ENCODE assay signal across 17 mouse cellular contexts in genomic region chr4:35702661-35703060, GRCm38 (mm10).
"Had no signal": no experiment of that assay in that cellular context is flagged by ENCODE, and none has a peak within 500 bp of the region (broad histone marks: within the 10 kb centered on the region; RNA-seq: fewer than 3 reads in every experiment).

No protein-coding gene starts in this region.

- H3K4me1 ChIP-seq: kidney, embryonic 15.5 days; liver, embryonic 13.5 days; midbrain, embryonic 15.5 days; stomach, embryonic 15.5 days had no signal

- DNase-seq: kidney, adult 8-10 months; kidney, postnatal 10 days; kidney, postnatal 36 days; liver, embryonic 13.5 days; lung, adult 2 months; lung, postnatal 14 days; lung, postnatal 4 days; retina, postnatal 1 day; right cerebral cortex, postnatal 25 days; spleen, adult 18-20 months; thymus, postnatal 25 days had no signal

- H3K27ac ChIP-seq: kidney, embryonic 15.5 days; liver, embryonic 13.5 days; midbrain, embryonic 12.5 days; midbrain, embryonic 15.5 days; neural tube, embryonic 13.5 days; stomach, embryonic 15.5 days had no signal

- H3K4me3 ChIP-seq: kidney, embryonic 15.5 days; liver, embryonic 13.5 days; midbrain, embryonic 12.5 days; midbrain, embryonic 15.5 days; myocyte; neural tube, embryonic 13.5 days; stomach, embryonic 15.5 days had no signal

- H3K27me3 ChIP-seq: kidney, embryonic 15.5 days; liver, embryonic 13.5 days; midbrain, embryonic 12.5 days; midbrain, embryonic 15.5 days; neural tube, embryonic 13.5 days; stomach, embryonic 15.5 days had no signal

- H3K4me2 ChIP-seq: kidney, embryonic 15.5 days; liver, embryonic 13.5 days; midbrain, embryonic 12.5 days; midbrain, embryonic 15.5 days; neural tube, embryonic 13.5 days; stomach, embryonic 15.5 days had no signal

- H3K9ac ChIP-seq: kidney, embryonic 15.5 days; liver, embryonic 13.5 days; midbrain, embryonic 12.5 days; midbrain, embryonic 15.5 days; neural tube, embryonic 13.5 days; stomach, embryonic 15.5 days had no signal

- H3K9me3 ChIP-seq: kidney, embryonic 15.5 days; liver, embryonic 13.5 days; midbrain, embryonic 12.5 days; midbrain, embryonic 15.5 days; neural tube, embryonic 13.5 days; stomach, embryonic 15.5 days had no signal

- H3K36me3 ChIP-seq: kidney, embryonic 15.5 days; liver, embryonic 13.5 days; midbrain, embryonic 12.5 days; midbrain, embryonic 15.5 days; neural tube, embryonic 13.5 days; stomach, embryonic 15.5 days had no signal

- ATAC-seq: midbrain, embryonic 15.5 days had no signal
